Mouse (Mus musculus) limb, embryonic 13.5 days (tissue): ENCODE measurements at regions not wholly inside any gene's neighbourhood (a gene's known extent, or its start where the extent isn't known, plus 50 kb on each side); places are given as distances from the start of the nearest gene placed in this dataset.

Experiments
- ATAC-seq: fragments of 200-750 bp; cut with Nextera tagmentation; 2 replicates; pipeline ENCODE4 v1.8.0; 2017; ENCODE audit warnings: low read depth, moderate number of reproducible peaks, moderate TSS enrichment; ENCODE audit not compliant: low FRiP score
- H3K27ac ChIP-seq: fragments of 300-500 bp; sonication (generic); 2 replicates; pipeline ENCODE4 v1.5.1; 2015; ENCODE audit warnings: inconsistent platforms, mild to moderate bottlenecking, moderate library complexity
- H3K27me3 ChIP-seq: fragments of 300-500 bp; sonication (generic); 2 replicates; pipeline ENCODE4 v1.6.1; 2015; ENCODE audit warnings: mild to moderate bottlenecking, inconsistent platforms
- H3K36me3 ChIP-seq: fragments of 300-500 bp; sonication (generic); 2 replicates; pipeline ENCODE4 v1.6.1; 2015; ENCODE audit warnings: inconsistent platforms, mild to moderate bottlenecking, moderate library complexity
- H3K4me1 ChIP-seq: fragments of 300-500 bp; sonication (generic); 2 replicates; pipeline ENCODE4 v1.6.1; 2015; ENCODE audit warnings: inconsistent platforms
- H3K4me2 ChIP-seq: fragments of 300-500 bp; sonication (generic); replicated peaks from 2 replicates; pipeline ENCODE4 v1.6.1; 2015; ENCODE audit warnings: inconsistent platforms, mild to moderate bottlenecking, moderate library complexity
- H3K4me3 ChIP-seq: fragments of 300-500 bp; sonication (generic); 2 replicates; pipeline ENCODE4 v1.5.1; 2015; ENCODE audit warnings: moderate library complexity, mild to moderate bottlenecking, inconsistent platforms
- H3K9ac ChIP-seq: fragments of 300-500 bp; sonication (generic); 2 replicates; pipeline ENCODE4 v1.6.1; 2015; ENCODE audit warnings: mild to moderate bottlenecking, inconsistent platforms
- H3K9me3 ChIP-seq: fragments of 300-500 bp; sonication (generic); 2 replicates; pipeline ENCODE4 v1.6.1; 2016; ENCODE audit warnings: inconsistent platforms
- WGBS: fragments of 180-500 bp; shearing (Covaris S2); methylation state at CpG from one replicate; pipeline ENCODE4 v1.1.7; 2015; 5-methylcytosine and 5-hydroxymethylcytosine counted together

- H3K9ac ChIP-seq: no peak overlapping the region
- no peaks in the 10 kb centered on the region for H3K9me3 ChIP-seq
- H3K27me3 ChIP-seq: no peaks in the 10 kb centered on the region; the same call in 1 of the 2 replicates
- ATAC-seq: no peak
- H3K4me3 ChIP-seq: no peak overlapping the region
- no peaks in the 10 kb centered on the region for H3K36me3 ChIP-seq
- no peak overlapping the region for H3K27ac ChIP-seq
- H3K4me2 ChIP-seq: no peak overlapping the region
- 0 out of 2 replicates have a peak, but pooled peaks cover 6% of the 10 kb centered on the region for H3K4me1 ChIP-seq
- 31% methylated on average over 4 of the region's 4 CpGs for WGBS
Measured at GRCm38 (mm10) chr9:60968281-60969031, 174.1 kb downstream of the Uaca start.

GRCm38 (mm10) chr9:60972201-60972910 lies 178.0 kb downstream of the Uaca start:
- Histone ChIP-seq H3K27me3 (no peaks in the 10 kb centered on the region; the same call in 1 of the 2 replicates), H3K9ac (no peak overlapping the region), H3K4me3 (no peak overlapping the region), H3K4me1 (0 out of 2 replicates have a peak, but pooled peaks cover 6% of the 10 kb centered on the region), H3K27ac (no peak overlapping the region), H3K36me3 (no peaks in the 10 kb centered on the region), H3K9me3 (no peaks in the 10 kb centered on the region; the same call in 1 of the 2 replicates), H3K4me2 (no peak overlapping the region)
- WGBS: 72% methylated on average over 9 of the region's 9 CpGs
- ATAC-seq: no peak

- H3K27me3 ChIP-seq: no peaks in the 10 kb centered on the region
- H3K27ac ChIP-seq: no peak overlapping the region
- no peak overlapping the region for H3K9ac ChIP-seq
- no peak overlapping the region for H3K4me2 ChIP-seq
- H3K9me3 ChIP-seq: peaks cover 6% of the 10 kb centered on the region; the same call in 1 of the 2 replicates
- 58% methylated on average over 1 of the region's 1 CpGs for WGBS
- H3K4me3 ChIP-seq: no peak overlapping the region
- 0 out of 2 replicates have a peak, but pooled peaks cover 4% of the 10 kb centered on the region for H3K4me1 ChIP-seq
- H3K36me3 ChIP-seq: no peaks in the 10 kb centered on the region
- ATAC-seq: no peak
Measured at GRCm38 (mm10) chr9:60974546-60974945, 180.2 kb downstream of the Uaca start.

DNA sequence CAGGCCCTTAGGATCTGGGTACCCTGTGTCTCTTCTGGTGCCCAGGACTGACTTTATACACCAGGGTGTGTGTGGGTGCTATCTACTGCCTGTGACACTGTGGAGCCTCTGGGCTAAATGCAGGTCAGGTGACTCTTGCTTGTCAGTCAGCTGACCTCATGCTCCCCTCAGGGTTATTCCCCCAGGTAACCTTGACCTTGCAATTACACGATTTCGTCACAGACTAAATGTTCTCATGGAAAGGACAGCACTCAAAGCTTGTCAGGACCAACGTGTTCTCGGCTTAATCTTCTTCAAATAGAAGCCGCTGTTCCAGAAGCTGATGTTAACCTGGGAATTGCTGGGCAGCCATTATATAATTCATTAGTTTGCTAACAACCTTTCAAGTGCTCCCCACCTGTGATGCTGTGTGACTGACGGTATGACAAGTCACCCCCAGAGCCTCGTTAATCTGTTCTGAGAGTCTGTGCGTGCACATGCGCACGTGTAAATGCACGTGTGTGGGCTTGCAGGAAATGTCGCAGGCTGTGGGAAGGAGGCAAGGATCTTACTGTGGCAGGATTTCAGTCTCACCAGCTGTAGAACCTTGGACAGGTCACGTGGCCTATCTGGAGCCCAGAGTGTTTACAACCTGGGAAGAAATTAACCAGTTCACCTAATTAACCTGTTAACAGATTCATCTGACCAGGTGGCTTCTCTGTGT lies 188.2 kb downstream of the Uaca start:
- Histone ChIP-seq H3K27me3 (peaks cover 27% of the 10 kb centered on the region), H3K4me3 (no peak overlapping the region), H3K9me3 (0 out of 2 replicates have a peak, but pooled peaks cover 6% of the 10 kb centered on the region), H3K4me2 (no peak overlapping the region; the same call in 1 of the 2 replicates), H3K9ac (no peak overlapping the region), H3K27ac (no peak overlapping the region), H3K36me3 (no peaks in the 10 kb centered on the region), H3K4me1 (peaks cover 18% of the 10 kb centered on the region)
- WGBS: 13% methylated on average over 13 of the region's 13 CpGs
- ATAC-seq: no peak

DNA sequence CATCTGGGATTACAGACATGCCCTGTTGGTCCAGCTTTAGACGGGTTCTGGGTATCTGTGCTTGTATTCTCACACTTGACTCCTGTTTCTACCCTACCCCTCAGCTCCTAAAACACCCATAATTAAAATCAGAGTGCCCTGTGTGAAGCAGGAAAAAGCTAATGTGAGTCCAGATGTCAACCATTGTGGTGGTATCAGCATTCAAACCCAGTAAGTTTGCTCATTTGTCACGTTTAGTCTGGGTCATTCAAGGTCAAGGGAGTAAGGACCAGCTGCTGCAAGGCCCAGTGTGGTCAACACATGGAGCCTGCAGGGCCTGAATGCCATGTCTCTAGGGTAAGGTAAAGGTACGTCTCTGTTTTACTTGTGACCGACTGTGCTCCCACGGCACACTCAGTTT lies 188.9 kb downstream of the Uaca start:
- H3K4me3 ChIP-seq: no peak overlapping the region
- no peak overlapping the region for H3K4me2 ChIP-seq
- H3K4me1 ChIP-seq: peaks cover 18% of the 10 kb centered on the region
- peaks cover 27% of the 10 kb centered on the region for H3K27me3 ChIP-seq
- ATAC-seq: no peak
- H3K36me3 ChIP-seq: no peaks in the 10 kb centered on the region
- 23% methylated on average over 5 of the region's 5 CpGs for WGBS
- H3K9me3 ChIP-seq: 0 out of 2 replicates have a peak, but pooled peaks cover 3% of the 10 kb centered on the region
- no peak overlapping the region for H3K27ac ChIP-seq
- H3K9ac ChIP-seq: 0 out of 2 replicates have a peak overlapping the region, but pooled peaks have one; percentile 19

- H3K27me3 ChIP-seq: peaks cover 8% of the 10 kb centered on the region
- no peak overlapping the region for H3K9ac ChIP-seq
- peaks cover 29% of the 10 kb centered on the region for H3K4me1 ChIP-seq
- 49% methylated on average over 4 of the region's 4 CpGs for WGBS
- no peak for ATAC-seq
- no peak overlapping the region for H3K4me2 ChIP-seq
- no peak overlapping the region for H3K4me3 ChIP-seq
- H3K9me3 ChIP-seq: no peaks in the 10 kb centered on the region
- no peaks in the 10 kb centered on the region for H3K36me3 ChIP-seq
- no peak overlapping the region for H3K27ac ChIP-seq
Measured at GRCm38 (mm10) chr9:60988113-60988512, 193.8 kb downstream of the Uaca start.

- peaks cover 26% of the 10 kb centered on the region for H3K4me1 ChIP-seq
- H3K9me3 ChIP-seq: no peaks in the 10 kb centered on the region
- 45% methylated on average over 13 of the region's 13 CpGs for WGBS
- no peak overlapping the region for H3K4me3 ChIP-seq
- no peak overlapping the region for H3K9ac ChIP-seq
- ATAC-seq: no peak
- 0 out of 2 replicates have a peak overlapping the region, but pooled peaks have one; percentile 7 for H3K4me2 ChIP-seq
- H3K27me3 ChIP-seq: peaks cover 3% of the 10 kb centered on the region
- H3K36me3 ChIP-seq: no peaks in the 10 kb centered on the region
- no peak overlapping the region for H3K27ac ChIP-seq
Measured at GRCm38 (mm10) chr9:60989670-60990391, 195.5 kb downstream of the Uaca start.

DNA sequence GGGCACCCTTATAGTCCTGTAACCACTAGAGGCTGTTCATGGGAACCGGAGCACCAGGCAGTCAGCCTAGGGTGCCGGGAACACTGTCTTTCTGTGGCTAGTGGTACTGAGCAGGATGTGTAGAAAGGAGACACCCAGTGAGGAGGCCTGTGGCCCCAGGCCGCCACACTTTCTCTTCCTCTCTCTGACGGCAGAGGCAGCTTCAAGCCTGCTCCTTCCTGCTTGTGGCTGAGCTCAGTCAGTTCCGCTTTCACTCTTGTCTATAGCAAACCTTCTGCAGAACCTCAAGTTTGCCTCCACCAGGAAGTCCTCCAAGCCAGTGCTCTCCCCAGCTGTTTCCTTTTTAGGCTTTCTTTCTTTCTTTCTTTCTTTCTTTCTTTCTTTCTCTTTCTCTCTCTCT lies 197.2 kb downstream of the Uaca start:
- ATAC-seq: no peak
- Histone ChIP-seq H3K27me3 (no peaks in the 10 kb centered on the region; the same call in 1 of the 2 replicates), H3K9ac (no peak overlapping the region), H3K4me1 (peaks cover 26% of the 10 kb centered on the region), H3K4me3 (no peak overlapping the region), H3K9me3 (no peaks in the 10 kb centered on the region), H3K4me2 (no peak overlapping the region), H3K36me3 (no peaks in the 10 kb centered on the region), H3K27ac (no peak overlapping the region)
- WGBS: 74% methylated on average over 5 of the region's 5 CpGs

- no peak overlapping the region for H3K27ac ChIP-seq
- 86% methylated on average over 8 of the region's 8 CpGs for WGBS
- no peak for ATAC-seq
Measured at GRCm38 (mm10) chr9:60993661-60994060, 199.3 kb downstream of the Uaca start.

GRCm38 (mm10) chr9:60995096-60995495 lies 200.8 kb downstream of the Uaca start:
- ATAC-seq: no peak
- Histone ChIP-seq H3K36me3 (no peaks in the 10 kb centered on the region), H3K27me3 (peaks cover 12% of the 10 kb centered on the region), H3K4me3 (no peak overlapping the region), H3K27ac (no peak overlapping the region), H3K9ac (no peak overlapping the region), H3K4me2 (no peak overlapping the region), H3K9me3 (no peaks in the 10 kb centered on the region), H3K4me1 (peaks cover 20% of the 10 kb centered on the region)
- WGBS: 64% methylated on average over 6 of the region's 6 CpGs

More at GRCm38 (mm10) chr9:60993661-60994060, 199.3 kb downstream of the Uaca start:
- Histone ChIP-seq H3K9ac (no peak overlapping the region), H3K4me3 (no peak overlapping the region), H3K36me3 (no peaks in the 10 kb centered on the region), H3K4me2 (no peak overlapping the region), H3K4me1 (peaks cover 26% of the 10 kb centered on the region), H3K9me3 (no peaks in the 10 kb centered on the region), H3K27me3 (peaks cover 3% of the 10 kb centered on the region; the same call in 1 of the 2 replicates)

DNA sequence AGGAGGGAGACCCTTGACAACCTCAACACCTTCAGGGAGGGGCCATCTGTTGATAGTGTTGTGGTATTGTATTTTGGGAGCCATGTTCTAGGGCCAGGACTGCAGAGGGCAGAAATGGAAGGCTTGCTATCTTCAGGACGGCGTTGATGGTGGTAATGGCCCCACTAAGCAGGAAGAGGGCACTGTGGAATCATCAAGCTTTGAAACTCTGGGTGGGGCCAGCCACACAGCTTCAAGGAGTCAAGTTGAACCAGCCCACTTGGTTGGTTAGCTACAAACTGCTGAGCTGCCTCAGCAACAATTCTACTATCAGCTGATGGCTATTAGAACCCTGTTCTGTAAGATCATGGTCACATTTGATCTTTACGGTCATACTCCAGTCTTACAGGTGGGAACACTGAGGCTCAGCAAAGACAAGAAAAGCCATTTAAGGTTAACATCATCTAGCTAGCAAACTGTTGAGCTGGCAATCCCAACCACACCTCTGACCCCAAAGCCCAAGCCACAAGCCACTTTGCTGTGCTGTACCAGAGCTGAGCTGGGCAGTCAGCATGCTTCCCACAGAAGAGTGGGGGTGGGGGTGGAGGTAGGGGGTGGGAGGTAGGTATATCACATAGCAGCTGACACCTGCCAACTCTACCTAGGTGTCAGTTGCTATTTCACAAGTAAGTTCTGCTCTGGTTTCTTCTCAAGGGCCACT lies 203.9 kb downstream of the Uaca start:
- 72% methylated on average over 3 of the region's 3 CpGs for WGBS

More for the DNA sequence above, 203.9 kb downstream of the Uaca start:
- Histone ChIP-seq H3K9me3 (no peaks in the 10 kb centered on the region), H3K4me3 (no peak overlapping the region), H3K4me1 (peaks cover 23% of the 10 kb centered on the region), H3K4me2 (no peak overlapping the region), H3K27ac (no peak overlapping the region), H3K27me3 (peaks cover 15% of the 10 kb centered on the region), H3K9ac (no peak overlapping the region), H3K36me3 (no peaks in the 10 kb centered on the region)
- no peak for ATAC-seq
